Comparison of ENCODE assay signal across 24 mouse cellular contexts in the genomic region with DNA sequence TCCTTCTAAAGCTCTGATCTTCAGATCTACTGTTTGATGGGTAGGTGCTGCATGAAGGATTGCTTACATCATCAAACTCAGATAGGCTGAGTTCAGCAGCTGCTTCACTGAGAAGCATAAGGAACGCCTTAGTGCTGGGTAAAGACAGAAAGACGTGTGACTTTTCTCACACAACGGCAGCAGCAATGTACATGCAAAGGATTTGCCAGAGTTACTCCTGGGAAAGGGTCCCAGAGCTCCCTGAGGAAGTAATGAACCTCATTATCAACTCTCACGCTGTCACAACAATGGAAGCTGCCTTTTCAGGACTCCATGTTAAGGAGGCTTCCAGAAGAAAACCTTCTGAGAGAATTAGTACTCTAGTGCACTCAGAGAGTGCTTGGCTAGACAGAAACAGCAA.
"Had no signal": no experiment of that assay in that cellular context is flagged by ENCODE, and none has a peak within 500 bp of the region (broad histone marks: within the 10 kb centered on the region; RNA-seq: fewer than 3 reads in every experiment).

No protein-coding gene starts in this region.

- DNase-seq: kidney, postnatal 25 days; layer of hippocampus, adult 9-11 months; liver; lung, adult 18-20 months; lung, postnatal 10 days; lung, postnatal 36 days; retina, postnatal 1 day; right cerebral cortex, postnatal 25 days; spleen, adult 18-20 months; thymus, postnatal 25 days had no signal

- H3K9ac ChIP-seq: limb, embryonic 13.5 days; liver, embryonic 12.5 days; liver, embryonic 15.5 days; lung, embryonic 15.5 days; midbrain, embryonic 13.5 days; neural tube, embryonic 13.5 days; stomach, embryonic 15.5 days had no signal

- H3K36me3 ChIP-seq: limb, embryonic 10.5 days; limb, embryonic 13.5 days; liver, embryonic 12.5 days; liver, embryonic 15.5 days; lung, embryonic 15.5 days; midbrain, embryonic 10.5 days; midbrain, embryonic 13.5 days; neural tube, embryonic 13.5 days; stomach, embryonic 15.5 days had no signal

- H3K27ac ChIP-seq: kidney, postnatal 0 days; layer of hippocampus, adult 2 months; limb, embryonic 10.5 days; limb, embryonic 13.5 days; liver, embryonic 12.5 days; liver, embryonic 15.5 days; lung, embryonic 15.5 days; midbrain, embryonic 10.5 days; midbrain, embryonic 13.5 days; neural tube, embryonic 13.5 days; stomach, embryonic 15.5 days had no signal

- ATAC-seq: liver, embryonic 12.5 days; midbrain, embryonic 13.5 days; midbrain, embryonic 16.5 days had no signal

- H3K4me1 ChIP-seq: megakaryocyte, embryonic 14.5 days had no signal

- H3K4me3 ChIP-seq: layer of hippocampus, adult 2 months; limb, embryonic 10.5 days; limb, embryonic 13.5 days; liver, embryonic 12.5 days; liver, embryonic 15.5 days; lung, embryonic 15.5 days; megakaryocyte, embryonic 14.5 days; midbrain, embryonic 10.5 days; midbrain, embryonic 13.5 days; myocyte; neural tube, embryonic 13.5 days; stomach, embryonic 15.5 days had no signal

- H3K27me3 ChIP-seq: limb, embryonic 13.5 days; liver, embryonic 12.5 days; liver, embryonic 15.5 days; lung, embryonic 15.5 days; megakaryocyte, embryonic 14.5 days; midbrain, embryonic 13.5 days; neural tube, embryonic 13.5 days; stomach, embryonic 15.5 days had no signal

- H3K4me2 ChIP-seq: limb, embryonic 13.5 days; liver, embryonic 12.5 days; liver, embryonic 15.5 days; lung, embryonic 15.5 days; midbrain, embryonic 13.5 days; neural tube, embryonic 13.5 days; stomach, embryonic 15.5 days had no signal

- H3K9me3 ChIP-seq: limb, embryonic 10.5 days; limb, embryonic 13.5 days; liver, embryonic 12.5 days; liver, embryonic 15.5 days; lung, embryonic 15.5 days; megakaryocyte, embryonic 14.5 days; midbrain, embryonic 10.5 days; midbrain, embryonic 13.5 days; neural tube, embryonic 13.5 days; stomach, embryonic 15.5 days had no signal
